Mouse (Mus musculus): ENCODE data around the gene Treml1. TPM values are rescaled to one million over a fixed set of nuclear protein-coding genes. Genes with fewer than 3 reads are reported as not detected.

The Treml1 gene
- polyA plus RNA-seq, 1 experiment, result 2.2 TPM

GRCm38 (mm10) chr17:48416011-48416410 lies 56.3 kb downstream of the Treml1 start:
- TF ChIP-seq GATA1 (IDR thresholded peaks at IDR 0.05; ENCODE audit: low read length), result no peak

Other genes with a start within 250 kb of the Treml1 start
- gene 9830107B12Rik, start 213.6 kb upstream of the Treml1 start, polyA plus RNA-seq (2012), result not detected in 2 replicates
- gene A530064D06Rik, start 192.6 kb upstream of the Treml1 start, polyA plus RNA-seq (2012), result not detected in 2 replicates
- gene Trem1, start 127.1 kb upstream of the Treml1 start, polyA plus RNA-seq (2012), result not detected in 2 replicates
- gene Trem3, start 112.1 kb upstream of the Treml1 start, polyA plus RNA-seq (2012), result not detected in 2 replicates
- 0.05 TPM in 1 of 2 replicates, not detected in the other for gene Treml4, start 95.6 kb upstream of the Treml1 start, polyA plus RNA-seq (2012)
- 15.1 and 15.2 TPM in 2 replicates for gene Treml2, start 60.4 kb upstream of the Treml1 start, polyA plus RNA-seq (2012)
- 0.02 TPM in 2 replicates for gene B430306N03Rik, start 43.8 kb upstream of the Treml1 start, polyA plus RNA-seq (2012)
- 1.1 and 1.2 TPM in 2 replicates for gene Trem2, start 13.5 kb upstream of the Treml1 start, polyA plus RNA-seq (2012)
- gene Nfya, start 50.0 kb downstream of the Treml1 start, polyA plus RNA-seq (2012), result 45.8 and 46.5 TPM in 2 replicates
- 4.5 and 5.3 TPM in 2 replicates for gene Oard1, start 50.1 kb downstream of the Treml1 start, polyA plus RNA-seq (2012)
- 0.09 and 0.14 TPM in 2 replicates for gene Apobec2, start 73.0 kb downstream of the Treml1 start, polyA plus RNA-seq (2012)
- 18.2 and 49.1 TPM in 2 replicates for gene Tspo2, start 91.6 kb downstream of the Treml1 start, polyA plus RNA-seq (2012)
- gene Unc5cl, start 95.0 kb downstream of the Treml1 start, polyA plus RNA-seq (2012), result 2.2 TPM in 2 replicates

All from G1E-ER4 (cell line).